Mouse (Mus musculus): ENCODE data around the gene Gm28053.

- TF ChIP-seq POLR2A (IDR thresholded peaks at IDR 0.05; ENCODE audit: extremely low read depth, insufficient read depth, low read length), result no peak
- TF ChIP-seq CTCF (IDR thresholded peaks at IDR 0.05; ENCODE audit: low read depth, low read length), result no peak
Observed at GRCm38 (mm10) chr6:48801897-48802296, 83.5 kb downstream of the Gm28053 start.
